Mouse (Mus musculus) left cerebral cortex, adult 8-10 months (tissue): ENCODE data around the gene Mab21l1. TPM values are rescaled to one million over a fixed set of nuclear protein-coding genes. Genes with fewer than 3 reads are reported as not detected.

Source experiments
- DNase-seq, 2 experiments: peaks; one replicate each; pipeline ENCODE4 v3.0.0; 2022; ENCODE audit warnings: low spot score in 2 of 2
- total RNA-seq, 4 experiments: library from RNA; stranded (reverse); gene quantifications; 2 replicates each; pipeline ENCODE4 v1.2.4; 2022

Gene Mab21l1
- total RNA-seq = 1 to 10 TPM; 1.2 to 2.6 (median 2.0) TPM

DNA sequence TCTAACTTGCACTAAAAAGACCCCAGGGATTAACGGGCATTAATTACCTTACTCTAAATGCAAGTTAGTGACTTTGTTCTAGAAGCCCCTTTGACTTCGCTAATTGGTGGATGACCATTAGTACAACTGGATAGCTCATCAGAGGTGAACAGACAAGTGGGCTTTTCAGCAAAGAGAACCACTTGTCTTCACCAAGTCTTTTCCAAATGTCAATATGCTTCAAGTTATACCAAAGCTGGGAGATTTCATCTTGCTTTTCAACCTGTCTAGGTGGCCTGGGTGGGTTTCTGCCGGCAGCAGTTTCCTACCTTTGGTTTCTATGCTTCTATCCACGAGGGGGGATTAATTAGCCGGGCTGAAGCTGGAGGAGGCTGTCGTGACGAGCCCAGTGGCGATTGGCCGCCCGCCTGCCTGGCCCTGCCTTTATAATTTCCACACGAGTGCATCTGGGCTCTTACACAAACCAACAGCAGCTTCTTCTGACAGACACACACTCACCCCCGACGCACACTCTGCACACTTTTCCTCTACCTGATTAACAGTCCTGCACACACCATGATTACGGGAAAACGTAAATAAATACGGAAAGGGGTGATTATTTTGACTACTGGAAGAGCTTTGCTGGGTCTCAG lies at the start of gene Mab21l1:
Gene Mab21l1, plus strand, starts transcription at position 455 of the 632 bp plus-strand sequence.
- no peak for DNase-seq

DNA sequence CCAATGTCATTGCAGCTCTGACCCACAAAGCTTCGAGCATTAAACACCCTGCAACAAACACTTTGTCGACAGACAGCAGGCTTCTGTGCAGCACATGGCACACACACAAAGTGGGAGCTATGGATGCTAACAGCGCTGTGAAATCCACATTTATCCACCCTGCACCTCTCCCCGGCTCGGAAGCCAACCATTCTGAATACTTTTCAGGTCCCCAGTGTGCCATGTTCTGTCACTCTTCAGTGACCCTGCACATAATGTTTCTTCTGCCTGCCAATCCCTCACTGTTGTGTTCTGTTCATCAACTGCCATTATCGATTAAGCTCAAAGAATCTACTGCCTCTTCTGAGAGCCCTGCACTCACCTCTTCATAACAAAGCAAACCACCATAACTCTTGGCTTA lies 48.6 kb upstream of the Mab21l1 start:
- DNase-seq = no peak

DNA sequence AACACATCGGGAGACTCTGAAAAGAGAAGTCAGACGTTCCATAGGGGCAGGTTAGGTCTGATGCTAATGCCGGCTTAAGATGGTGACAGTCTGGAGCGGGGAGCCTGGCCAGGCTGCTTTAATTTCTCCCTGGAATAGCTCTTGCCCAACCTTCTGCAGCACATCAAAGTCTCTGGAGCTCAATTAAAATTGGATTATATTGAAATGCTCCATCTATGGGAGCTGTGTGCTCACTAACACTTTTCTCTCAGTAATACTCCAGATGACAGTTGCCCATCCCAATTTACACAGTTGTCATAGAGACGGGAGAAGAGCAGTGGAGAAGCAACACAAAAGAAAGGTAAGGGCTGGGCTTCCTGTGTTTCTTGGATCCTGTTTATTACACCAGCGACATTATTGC lies 40.9 kb upstream of the Mab21l1 start:
- DNase-seq = no peak

DNA sequence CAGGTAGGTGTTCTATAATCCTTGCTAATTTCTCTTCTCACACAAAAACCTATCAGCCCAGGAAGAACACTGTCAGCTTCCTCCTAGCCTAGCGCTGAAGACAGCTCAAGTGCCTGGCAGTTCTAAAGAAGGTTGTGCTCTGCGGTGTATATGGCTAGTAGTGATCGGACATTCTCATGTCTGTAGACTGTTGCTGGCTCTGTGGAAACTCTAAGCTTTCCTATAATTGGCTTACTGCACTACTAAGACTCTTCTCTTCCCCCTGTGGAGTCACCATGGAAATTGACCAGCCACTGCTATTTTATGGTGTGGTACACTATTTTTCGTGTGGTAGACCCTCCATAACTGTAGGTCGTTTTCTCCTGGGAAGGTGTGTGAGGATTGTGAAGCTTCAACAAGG lies 40.1 kb upstream of the Mab21l1 start:
- DNase-seq = no peak

DNA sequence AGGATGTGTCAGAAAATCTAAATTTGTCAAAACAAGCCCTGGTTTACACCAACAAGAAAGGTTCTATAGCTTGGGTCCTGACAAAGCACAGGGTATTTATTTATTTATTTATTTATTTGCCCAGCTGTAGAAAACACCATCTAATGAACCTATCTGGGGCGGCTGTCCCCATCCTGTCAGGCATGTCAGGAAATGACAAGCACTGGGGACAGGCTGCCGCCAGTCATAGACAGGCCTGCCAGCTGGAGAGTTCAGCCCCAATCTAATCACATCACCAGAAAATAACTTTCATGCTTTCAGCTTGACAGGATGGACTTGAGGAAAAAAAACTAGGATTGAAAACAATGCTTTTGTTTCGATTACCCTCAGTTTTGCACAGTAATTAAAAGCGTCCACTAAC lies 39.7 kb upstream of the Mab21l1 start:
- DNase-seq = no peak

DNA sequence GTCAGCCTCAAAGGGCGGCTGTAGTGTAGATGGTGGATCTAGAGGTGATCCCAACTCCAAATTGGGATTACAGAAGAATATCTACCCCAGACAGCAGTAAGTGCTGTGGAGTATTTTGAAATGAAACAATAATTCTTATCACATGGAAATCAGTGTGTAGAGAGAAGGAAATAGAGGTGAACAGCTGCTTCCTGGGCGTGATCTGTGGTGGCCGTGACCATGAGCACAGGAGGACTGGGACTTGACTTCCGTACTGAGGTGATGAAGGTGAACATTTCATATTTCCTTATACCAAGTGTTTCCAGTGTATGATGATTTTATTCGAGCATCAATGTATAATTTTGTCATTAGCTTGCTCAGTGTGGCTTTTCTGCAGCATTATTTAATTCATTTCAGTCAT lies 38.4 kb upstream of the Mab21l1 start:
- DNase-seq = no peak

DNA sequence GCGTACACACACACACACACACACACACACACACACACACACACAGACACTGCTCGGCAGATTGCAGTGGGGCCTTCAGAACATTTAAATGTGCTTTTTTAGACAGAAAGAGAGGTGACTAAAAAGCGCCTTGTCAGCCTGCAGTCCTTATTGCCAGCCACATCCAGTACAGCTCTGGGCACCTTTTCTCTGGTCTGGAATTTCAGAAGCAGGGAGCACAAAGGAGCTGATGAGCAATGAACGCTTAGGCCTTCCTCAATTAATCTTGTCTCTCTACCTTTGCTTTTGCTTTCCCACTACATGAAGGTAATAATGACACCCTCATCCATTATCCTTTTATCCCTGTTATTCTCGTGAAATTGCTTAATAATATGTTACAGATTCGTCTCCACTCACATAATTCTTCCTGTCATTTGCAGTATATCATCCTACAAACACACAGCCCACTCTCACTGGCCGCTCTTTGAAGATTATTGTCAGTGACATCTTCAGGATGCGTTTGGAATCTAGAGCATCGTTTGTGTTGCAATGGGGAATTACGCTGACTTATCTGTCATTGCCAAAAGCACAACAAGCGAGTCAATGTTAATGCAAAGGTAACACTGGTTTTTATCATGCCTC lies 31.8 kb upstream of the Mab21l1 start:
- no peak for DNase-seq

DNA sequence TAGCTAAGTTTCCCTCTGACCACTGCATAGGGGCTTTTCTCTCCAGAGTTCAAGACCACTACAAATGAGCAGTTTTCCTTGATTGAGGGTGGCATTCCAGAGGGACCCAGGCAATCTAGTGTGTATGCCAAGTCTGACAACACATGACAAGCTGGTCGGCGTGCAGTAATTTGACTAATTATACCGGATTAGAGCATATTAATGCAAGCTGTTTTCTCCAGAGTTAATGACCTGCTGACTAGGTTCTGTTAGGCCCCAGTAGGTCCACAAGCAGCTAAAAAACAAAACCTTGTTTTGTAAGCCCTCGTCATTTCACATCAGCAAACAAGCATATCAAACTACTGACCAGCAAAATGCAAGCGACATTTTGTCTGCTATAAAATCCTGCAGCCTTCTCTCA lies 30.9 kb upstream of the Mab21l1 start:
- no peak for DNase-seq

DNA sequence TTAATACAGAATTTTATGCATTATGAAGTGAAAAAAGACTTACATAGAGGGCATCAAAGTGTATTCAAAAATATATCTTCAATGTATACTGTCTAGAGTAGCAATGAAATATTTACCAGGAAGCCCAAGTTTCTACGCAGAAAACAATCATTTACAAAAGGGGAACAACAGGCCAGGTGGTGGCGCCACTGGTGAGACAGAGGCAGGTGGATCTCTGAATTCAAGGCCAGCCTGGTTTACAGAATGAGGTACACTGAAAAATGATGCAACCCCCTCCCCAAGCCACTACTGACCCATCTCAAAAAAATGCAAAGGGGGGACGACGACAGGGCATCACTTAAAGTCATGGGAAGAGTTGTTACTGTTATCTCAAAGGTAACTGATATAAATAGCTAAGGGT lies 29.8 kb upstream of the Mab21l1 start:
- DNase-seq = no peak

DNA sequence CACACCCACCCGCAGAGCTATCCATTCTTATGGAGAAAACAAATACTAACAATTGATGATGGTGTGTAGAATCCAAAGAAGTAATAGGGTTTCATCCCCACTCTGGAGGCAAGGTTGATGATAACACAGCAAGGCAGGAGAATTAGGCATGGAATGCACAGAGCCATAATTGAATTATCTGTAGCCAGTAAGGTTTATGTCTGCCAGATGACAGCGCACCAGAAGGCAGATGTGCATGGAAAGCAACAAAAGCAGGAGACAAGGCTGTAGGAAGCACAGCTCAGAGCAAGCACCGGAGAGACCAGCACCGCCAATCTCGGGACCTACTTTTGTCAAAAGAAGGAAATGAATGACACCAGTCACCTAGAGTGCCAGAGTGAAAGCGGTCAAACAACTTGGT lies 28.4 kb upstream of the Mab21l1 start:
- no peak for DNase-seq

DNA sequence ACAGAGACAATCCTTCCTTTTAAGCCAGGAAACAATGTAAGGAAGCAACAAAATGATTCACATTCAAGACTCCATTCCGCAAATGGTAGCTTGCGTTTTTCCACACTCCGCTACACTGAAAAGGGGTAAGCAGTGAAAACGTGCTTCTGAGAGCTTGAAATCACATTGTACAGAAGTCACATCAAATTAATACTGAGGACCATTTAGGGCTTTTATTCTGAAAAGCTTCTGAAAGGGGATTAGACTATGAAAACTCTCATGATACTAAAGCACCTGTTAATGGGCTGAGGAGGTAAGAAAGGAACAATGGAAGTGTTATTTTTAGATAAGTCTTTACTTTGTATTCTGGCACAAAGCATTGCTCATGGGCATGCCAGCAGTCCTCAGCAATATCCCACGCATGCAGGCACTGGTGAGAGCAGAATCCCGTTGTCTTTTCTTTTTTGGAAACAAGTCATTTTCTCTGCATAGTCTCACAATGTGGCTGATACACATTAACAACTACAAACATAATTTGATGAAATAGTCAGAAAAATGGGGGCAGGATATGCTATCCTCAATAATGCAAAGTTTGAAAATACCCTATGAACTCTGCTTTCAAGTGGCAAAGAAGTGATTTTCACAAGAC lies 27.2 kb upstream of the Mab21l1 start:
- no peak for DNase-seq

DNA sequence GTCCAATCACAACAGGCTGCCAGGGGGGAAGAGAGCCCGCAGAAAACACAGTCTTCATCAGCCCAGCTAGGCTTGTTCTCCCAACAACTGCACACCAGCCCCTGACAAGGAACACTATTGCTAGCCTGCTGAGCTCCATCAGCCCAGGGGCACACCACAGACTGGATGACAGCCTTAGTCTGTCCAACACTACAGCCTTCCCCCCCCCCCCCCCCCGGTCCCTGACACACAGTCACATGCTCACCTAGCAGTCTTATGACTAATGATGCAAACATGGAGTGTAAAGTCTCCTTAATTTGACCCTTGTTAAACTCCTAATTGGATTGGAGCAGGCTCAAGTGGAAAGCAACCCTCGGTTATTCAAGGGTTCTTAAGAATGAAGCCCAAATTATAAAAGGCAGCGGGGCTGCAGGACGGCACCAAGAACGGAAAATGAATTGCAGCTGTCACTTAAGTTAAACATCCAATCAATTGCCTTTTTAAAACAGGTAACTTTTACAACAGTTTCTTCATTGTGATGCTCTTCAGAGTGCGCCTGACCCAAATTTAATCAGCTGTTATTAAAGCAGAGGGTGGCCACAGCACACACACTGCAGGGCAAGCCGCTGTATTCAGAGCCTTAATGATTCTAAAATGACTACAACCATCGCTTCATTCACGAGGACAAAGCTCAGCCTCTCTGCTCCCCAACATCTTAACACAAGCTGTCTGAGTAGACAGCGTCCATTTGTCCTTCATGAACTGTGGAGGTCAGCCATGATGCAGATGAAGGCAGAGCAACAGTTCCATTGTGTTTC lies 26.3 kb upstream of the Mab21l1 start:
- no peak for DNase-seq

DNA sequence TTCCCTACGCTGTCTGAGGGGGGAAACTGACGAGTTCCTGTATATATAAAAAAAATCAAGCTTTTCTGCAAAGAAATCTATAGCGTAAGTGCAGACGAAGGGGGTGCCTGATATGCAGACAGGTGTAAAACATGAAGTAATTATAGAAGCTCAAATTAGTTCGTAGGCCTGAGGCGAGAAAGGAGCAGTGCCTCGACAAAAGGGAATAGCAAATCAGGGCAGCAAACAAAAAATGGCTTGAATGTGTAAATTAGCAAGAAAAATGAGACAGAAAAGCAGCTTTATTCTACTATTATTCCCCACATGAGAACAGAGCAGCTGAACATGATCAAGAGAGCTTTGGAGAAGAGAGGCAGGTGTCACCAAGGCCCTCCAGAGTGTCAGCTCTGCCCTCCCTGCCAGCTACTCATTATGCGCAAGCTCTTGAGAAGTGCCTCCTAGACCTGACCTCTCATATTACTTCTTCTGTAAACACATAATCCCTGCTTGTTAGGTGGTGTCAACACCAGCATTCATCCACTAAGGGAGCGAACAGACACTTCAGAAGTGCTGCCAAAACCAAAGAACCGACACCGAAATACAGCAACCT lies 25.6 kb upstream of the Mab21l1 start:
- no peak for DNase-seq

DNA sequence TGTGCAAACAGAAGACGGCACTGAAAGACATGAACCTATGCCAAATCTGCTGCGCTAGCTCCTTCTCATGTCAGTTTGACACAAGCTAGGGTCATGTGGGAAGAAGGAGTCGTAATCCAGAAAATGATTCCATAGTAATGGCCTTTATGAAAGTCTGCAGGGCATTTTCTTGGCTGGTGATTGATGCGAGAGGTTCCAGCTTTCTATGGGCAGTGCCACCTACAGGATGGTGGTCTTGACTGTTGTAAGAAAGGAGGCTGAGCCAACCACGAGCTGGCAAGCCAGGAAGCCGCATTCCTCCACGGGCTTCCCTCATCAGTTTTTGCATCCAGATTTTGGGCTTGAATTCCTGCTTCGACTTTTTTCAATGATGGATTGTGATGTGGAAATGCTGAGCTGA lies 24.0 kb upstream of the Mab21l1 start:
- DNase-seq = no peak

DNA sequence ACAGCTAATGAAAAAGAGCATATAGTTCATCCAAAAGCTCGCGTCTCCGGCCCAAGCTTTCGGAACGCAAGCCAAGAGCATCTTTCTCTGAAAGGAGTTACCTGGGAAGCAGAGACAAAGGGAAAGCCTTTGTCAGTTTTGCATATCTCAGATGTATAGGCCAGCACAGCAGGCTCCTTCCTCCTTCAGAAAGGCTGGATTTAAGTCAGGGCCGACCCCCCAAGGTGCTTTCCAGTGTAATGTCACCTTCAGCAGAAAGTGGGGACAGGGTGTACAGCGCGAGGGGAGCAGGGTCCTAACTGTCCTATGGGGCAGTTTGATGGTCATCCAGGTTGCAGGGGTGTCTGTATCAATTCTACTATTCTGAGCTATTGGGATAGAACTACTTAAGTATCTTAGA lies 18.7 kb upstream of the Mab21l1 start:
- DNase-seq = no peak

DNA sequence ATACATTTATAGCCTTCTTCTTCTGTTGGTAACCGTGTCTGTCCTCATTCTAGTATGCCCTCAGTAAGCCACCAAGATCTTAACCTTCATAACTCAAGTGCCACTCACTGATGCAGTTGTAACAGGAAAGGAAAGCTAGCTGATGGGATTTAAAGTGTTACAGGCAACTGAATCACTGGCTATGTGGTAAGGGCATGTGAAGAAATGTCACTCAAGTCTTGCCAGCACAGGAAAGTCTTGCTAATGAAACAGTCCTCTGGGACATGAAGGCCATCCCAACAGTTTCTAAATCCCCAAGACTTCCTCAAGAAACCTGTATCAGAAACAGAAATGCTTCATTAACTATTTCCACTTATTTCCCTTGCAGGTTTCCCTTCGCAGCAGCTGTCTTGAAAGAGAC lies 13.7 kb upstream of the Mab21l1 start:
- DNase-seq = no peak

DNA sequence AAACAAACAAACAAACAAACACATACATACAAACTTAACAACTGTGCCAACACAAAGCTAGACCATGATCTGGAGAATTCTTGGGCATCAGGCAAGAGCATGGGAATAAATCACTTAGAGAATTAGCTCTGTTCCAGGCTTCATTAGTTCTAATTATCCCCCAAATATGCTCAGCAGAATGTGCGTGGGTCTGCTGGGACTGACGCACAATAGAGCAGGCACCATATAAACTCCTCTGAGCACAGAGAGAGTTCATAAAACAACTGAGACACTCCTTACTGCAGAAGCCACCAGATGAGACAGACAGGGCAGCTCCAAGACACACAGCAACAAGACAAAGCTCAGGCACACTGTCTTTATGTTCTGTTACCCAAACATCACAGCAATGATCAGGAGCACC lies 13.0 kb upstream of the Mab21l1 start:
- no peak for DNase-seq

DNA sequence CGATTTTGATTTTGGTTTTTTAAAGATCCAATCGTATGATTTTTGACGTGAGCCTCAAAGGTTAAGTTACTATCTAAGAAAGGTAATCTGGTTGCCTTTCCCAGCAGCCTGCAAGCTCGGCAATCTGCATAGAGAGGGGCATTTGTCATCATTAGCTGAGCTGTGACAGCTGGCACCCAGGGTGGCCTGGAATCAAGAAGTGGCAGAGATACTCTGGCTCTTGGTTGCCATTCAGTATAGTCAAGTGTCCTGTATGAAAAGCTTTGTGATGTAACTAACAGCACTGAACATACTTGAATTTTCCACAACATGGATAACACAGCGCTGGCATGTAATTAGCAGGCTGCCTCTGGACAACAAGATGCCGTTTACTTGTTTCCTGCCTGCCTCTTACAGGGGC lies 8.1 kb upstream of the Mab21l1 start:
- DNase-seq = no peak

DNA sequence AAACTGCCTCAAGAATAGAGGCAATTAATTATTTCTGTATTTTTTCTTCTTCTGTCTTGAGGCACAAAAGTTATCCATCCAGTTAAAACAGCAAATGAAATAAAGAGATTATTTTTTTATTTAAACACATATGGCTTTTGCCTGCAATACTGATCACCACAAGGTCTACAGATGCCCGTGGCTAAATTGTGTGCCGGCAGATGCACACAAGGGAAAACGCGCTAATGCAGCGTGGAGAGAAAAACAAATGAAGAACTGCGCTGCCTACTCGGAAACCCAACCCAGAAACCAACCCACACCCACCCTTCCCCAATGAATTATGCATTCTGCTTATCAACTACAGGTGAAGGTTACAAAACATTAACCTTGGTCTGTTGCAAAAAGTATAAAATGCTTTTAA lies 7.1 kb upstream of the Mab21l1 start:
- no peak for DNase-seq

DNA sequence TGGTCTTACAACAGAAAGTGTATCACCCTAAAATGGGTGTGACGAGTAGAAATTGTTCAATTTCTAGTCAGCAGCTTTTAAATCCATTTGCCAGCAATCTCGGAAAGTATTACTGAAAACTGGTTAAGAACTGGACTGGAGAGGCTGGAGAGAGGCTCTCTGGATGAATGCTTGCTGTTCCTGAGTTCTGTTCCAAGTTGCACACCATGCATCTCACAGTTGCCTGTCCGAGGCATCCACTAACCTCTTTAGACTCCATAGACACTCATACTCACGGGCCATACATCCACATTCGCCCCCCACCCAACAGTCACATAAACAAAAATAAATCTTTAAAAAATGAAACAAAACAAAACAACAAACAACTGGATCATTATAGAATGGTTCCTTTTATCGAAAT lies 6.6 kb upstream of the Mab21l1 start:
- no peak for DNase-seq

DNA sequence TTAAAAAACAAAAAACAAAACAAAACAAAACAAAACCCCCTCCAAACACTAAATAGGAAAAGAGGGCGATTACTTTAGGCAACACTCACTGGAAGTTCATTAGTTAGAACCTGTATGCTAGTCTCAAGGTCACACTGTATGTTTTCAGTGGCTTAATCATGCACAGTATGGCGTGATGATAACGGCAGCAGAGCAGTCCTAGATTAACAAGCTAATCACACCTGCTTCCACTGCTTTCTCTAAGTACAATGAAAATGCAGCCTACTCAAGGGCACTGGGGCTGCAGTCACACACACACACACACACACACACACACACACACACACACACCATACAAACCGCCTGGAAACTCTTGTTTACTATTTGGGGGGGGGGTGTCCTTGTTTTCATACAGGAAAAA lies 4.8 kb upstream of the Mab21l1 start:
- no peak for DNase-seq
